Mouse (Mus musculus): ENCODE measurements around the gene Ctf1.
"Not testable (repeated sequence)": the region's sequence is repeated elsewhere in the genome, so short reads cannot be mapped to it uniquely, and the experiment has no call there.

Gene Ctf1

GRCm38 (mm10) chr7:127707957-127708206 is 4.7 kb upstream of the Ctf1 start:
- DNase-seq (ENCODE audit: low read depth, low spot score), result no peak
- no peaks in the 10 kb centered on the region; the same call in 1 of the 2 replicates for H3K27me3 ChIP-seq (ENCODE audit: control insufficient read depth, insufficient read depth, low read length, poor library complexity, severe bottlenecking)
- peaks cover 3% of the 10 kb centered on the region; the same call in 1 of the 2 replicates for H3K36me3 ChIP-seq (ENCODE audit: control insufficient read depth, insufficient read depth, low read length, poor library complexity, severe bottlenecking)

GRCm38 (mm10) chr7:127708207-127709078 is 4.1 kb upstream of the Ctf1 start, which contains the start of gene Bcl7c:
TSS of gene Bcl7c (minus strand) at chr7:127708933.
- DNase-seq (ENCODE audit: low read depth, low spot score), result peak; percentile 90
- no peaks in the 10 kb centered on the region; the same call in 1 of the 2 replicates for H3K27me3 ChIP-seq (ENCODE audit: control insufficient read depth, insufficient read depth, low read length, poor library complexity, severe bottlenecking)
- peaks cover 3% of the 10 kb centered on the region; the same call in 1 of the 2 replicates for H3K36me3 ChIP-seq (ENCODE audit: control insufficient read depth, insufficient read depth, low read length, poor library complexity, severe bottlenecking)

GRCm38 (mm10) chr7:127709261-127709979 is 3.1 kb upstream of the Ctf1 start:
- no peaks in the 10 kb centered on the region; the same call in 1 of the 2 replicates for H3K27me3 ChIP-seq (ENCODE audit: control insufficient read depth, insufficient read depth, low read length, poor library complexity, severe bottlenecking)
- DNase-seq (ENCODE audit: low read depth, low spot score), result peak; percentile 8
- H3K36me3 ChIP-seq (ENCODE audit: control insufficient read depth, insufficient read depth, low read length, poor library complexity, severe bottlenecking), result peaks cover 3% of the 10 kb centered on the region; the same call in 1 of the 2 replicates

GRCm38 (mm10) chr7:127711031-127711430 is 1.5 kb upstream of the Ctf1 start:
- H3K27me3 ChIP-seq (ENCODE audit: control insufficient read depth, insufficient read depth, low read length, poor library complexity, severe bottlenecking), result no peaks in the 10 kb centered on the region; the same call in 1 of the 2 replicates
- DNase-seq (ENCODE audit: low read depth, low spot score), result no peak
- H3K36me3 ChIP-seq (ENCODE audit: control insufficient read depth, insufficient read depth, low read length, poor library complexity, severe bottlenecking), result peaks cover 3% of the 10 kb centered on the region; the same call in 1 of the 2 replicates

- H3K27me3 ChIP-seq (ENCODE audit: control insufficient read depth, insufficient read depth, low read length, poor library complexity, severe bottlenecking), result no peaks in the 10 kb centered on the region; the same call in 1 of the 2 replicates
- peaks cover under 1% of the 10 kb centered on the region; the same call in 1 of the 2 replicates for H3K36me3 ChIP-seq (ENCODE audit: control insufficient read depth, insufficient read depth, low read length, poor library complexity, severe bottlenecking)
- DNase-seq (ENCODE audit: low read depth, low spot score), result no peak
Observed at GRCm38 (mm10) chr7:127711456-127711855, 1.1 kb upstream of the Ctf1 start.

GRCm38 (mm10) chr7:127714816-127715215 is 2.3 kb downstream of the Ctf1 start:
- no peak for DNase-seq (ENCODE audit: low read depth, low spot score)
- Histone ChIP-seq H3K27me3 (ENCODE audit: control insufficient read depth, insufficient read depth, low read length, poor library complexity, severe bottlenecking) (no peaks in the 10 kb centered on the region), H3K36me3 (ENCODE audit: control insufficient read depth, insufficient read depth, low read length, poor library complexity, severe bottlenecking) (no peaks in the 10 kb centered on the region)

- no peaks in the 10 kb centered on the region for H3K27me3 ChIP-seq (ENCODE audit: control insufficient read depth, insufficient read depth, low read length, poor library complexity, severe bottlenecking)
- no peaks in the 10 kb centered on the region for H3K36me3 ChIP-seq (ENCODE audit: control insufficient read depth, insufficient read depth, low read length, poor library complexity, severe bottlenecking)
- DNase-seq (ENCODE audit: low read depth, low spot score), result peak; percentile 70
Observed at GRCm38 (mm10) chr7:127716992-127717391, 4.5 kb downstream of the Ctf1 start.

- H3K36me3 ChIP-seq (ENCODE audit: control insufficient read depth, insufficient read depth, low read length, poor library complexity, severe bottlenecking), result no peaks in the 10 kb centered on the region
- no peak for DNase-seq (ENCODE audit: low read depth, low spot score)
- no peaks in the 10 kb centered on the region for H3K27me3 ChIP-seq (ENCODE audit: control insufficient read depth, insufficient read depth, low read length, poor library complexity, severe bottlenecking)
Observed at GRCm38 (mm10) chr7:127718339-127718738, 5.8 kb downstream of the Ctf1 start.

- no peak for DNase-seq (ENCODE audit: low read depth, low spot score)
- Histone ChIP-seq H3K27me3 (ENCODE audit: control insufficient read depth, insufficient read depth, low read length, poor library complexity, severe bottlenecking) (no peaks in the 10 kb centered on the region), H3K36me3 (ENCODE audit: control insufficient read depth, insufficient read depth, low read length, poor library complexity, severe bottlenecking) (no peaks in the 10 kb centered on the region)
Observed at GRCm38 (mm10) chr7:127719258-127719657, 6.7 kb downstream of the Ctf1 start.

- no peak for DNase-seq (ENCODE audit: low read depth, low spot score)
- Histone ChIP-seq H3K27me3 (ENCODE audit: control insufficient read depth, insufficient read depth, low read length, poor library complexity, severe bottlenecking) (no peaks in the 10 kb centered on the region), H3K36me3 (ENCODE audit: control insufficient read depth, insufficient read depth, low read length, poor library complexity, severe bottlenecking) (no peaks in the 10 kb centered on the region)
Observed at GRCm38 (mm10) chr7:127725490-127725889, 13.0 kb downstream of the Ctf1 start.

GRCm38 (mm10) chr7:127725924-127726323 is 13.4 kb downstream of the Ctf1 start:
- Histone ChIP-seq H3K27me3 (ENCODE audit: control insufficient read depth, insufficient read depth, low read length, poor library complexity, severe bottlenecking) (no peaks in the 10 kb centered on the region), H3K36me3 (ENCODE audit: control insufficient read depth, insufficient read depth, low read length, poor library complexity, severe bottlenecking) (no peaks in the 10 kb centered on the region)
- DNase-seq (ENCODE audit: low read depth, low spot score), result no peak

- DNase-seq (ENCODE audit: low read depth, low spot score), result peak; percentile 18
- no peaks in the 10 kb centered on the region for H3K36me3 ChIP-seq (ENCODE audit: control insufficient read depth, insufficient read depth, low read length, poor library complexity, severe bottlenecking)
Observed at GRCm38 (mm10) chr7:127727898-127728297, 15.4 kb downstream of the Ctf1 start.

GRCm38 (mm10) chr7:127730170-127730569 is 17.6 kb downstream of the Ctf1 start:
- DNase-seq (ENCODE audit: low read depth, low spot score), result no peak
- no peaks in the 10 kb centered on the region for H3K27me3 ChIP-seq (ENCODE audit: control insufficient read depth, insufficient read depth, low read length, poor library complexity, severe bottlenecking)
- no peaks in the 10 kb centered on the region for H3K36me3 ChIP-seq (ENCODE audit: control insufficient read depth, insufficient read depth, low read length, poor library complexity, severe bottlenecking)

More at GRCm38 (mm10) chr7:127727898-127728297, 15.4 kb downstream of the Ctf1 start:
- no peaks in the 10 kb centered on the region for H3K27me3 ChIP-seq (ENCODE audit: control insufficient read depth, insufficient read depth, low read length, poor library complexity, severe bottlenecking)

GRCm38 (mm10) chr7:127732066-127732465 is 19.5 kb downstream of the Ctf1 start, which contains the start of gene Ctf2:
TSS of gene Ctf2 (minus strand) at chr7:127732166.
- DNase-seq (ENCODE audit: low read depth, low spot score); H3K27me3 ChIP-seq (ENCODE audit: control insufficient read depth, insufficient read depth, low read length, poor library complexity, severe bottlenecking); H3K36me3 ChIP-seq (ENCODE audit: control insufficient read depth, insufficient read depth, low read length, poor library complexity, severe bottlenecking): not testable (repeated sequence)

Measured in splenic B cell, adult 2 months (primary cell).